Mouse (Mus musculus) cerebellum, adult 2 months (tissue): ENCODE measurements around the gene Stap1.

Source experiments
- CTCF ChIP-seq: fragments of 200-500 bp; IDR thresholded peaks from 2 replicates; pipeline ENCODE4 v1.5.1; 2011; ENCODE audit warnings: low read depth, mild to moderate bottlenecking, control low read depth, low read length, moderate library complexity, borderline replicate concordance; ENCODE audit not compliant: insufficient read depth
- POLR2A ChIP-seq: fragments of 200-500 bp; IDR thresholded peaks from 2 replicates; pipeline ENCODE4 v1.6.1; 2011; ENCODE audit warnings: low read length, control low read depth, borderline replicate concordance; ENCODE audit not compliant: insufficient read depth

DNA sequence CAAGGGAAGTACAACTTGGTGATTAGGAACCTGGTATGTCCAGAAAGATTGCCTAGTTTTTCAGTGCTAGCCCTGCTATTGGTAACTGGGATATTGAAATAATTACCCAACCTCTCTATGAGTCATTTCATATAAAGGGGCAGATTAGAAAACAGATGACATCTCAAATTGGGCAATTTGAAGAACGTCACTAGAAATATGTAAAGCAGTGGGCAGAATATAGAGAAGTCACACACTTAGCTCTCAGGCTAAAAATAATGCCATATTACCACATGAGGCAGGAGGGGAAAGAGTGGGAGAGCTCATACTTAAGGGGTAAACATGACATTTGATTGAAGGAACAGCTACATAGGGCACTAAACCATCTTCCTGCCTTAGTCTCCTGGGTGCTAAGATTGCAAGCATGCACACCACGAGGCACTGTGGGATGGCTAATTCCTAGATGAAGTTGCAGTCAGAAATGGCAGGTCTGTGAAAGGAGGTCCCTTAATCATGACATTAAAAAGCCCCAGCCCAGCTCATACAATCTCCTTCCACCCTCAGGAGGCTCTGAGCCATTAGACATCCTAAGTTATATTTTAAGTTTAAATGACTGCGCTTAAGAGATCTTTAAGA, 7.3 kb downstream of the Stap1 start:
- TF ChIP-seq POLR2A = no peak
- TF ChIP-seq CTCF = no peak
